Mouse (Mus musculus) stomach, postnatal 0 days (tissue): ENCODE measurements at regions not wholly inside any gene's neighbourhood (a gene's known extent, or its start where the extent isn't known, plus 50 kb on each side); places are given as distances from the start of the nearest gene placed in this dataset.
A peak's percentile ranks its signal among the peaks of the same experiment; 100 is the strongest.

Source experiments
- ATAC-seq: fragments of 200-750 bp; cut with Nextera tagmentation; 2 replicates; pipeline ENCODE4 v1.8.0; 2017; ENCODE audit not compliant: low FRiP score, low TSS enrichment
- DNase-seq: peaks from one replicate; pipeline ENCODE4 v3.0.0-alpha.2; 2016; ENCODE audit warnings: low spot score
- H3K27ac ChIP-seq: fragments of 300-500 bp; sonication (generic); replicated peaks from 2 replicates; pipeline ENCODE4 v1.5.1; 2014; ENCODE audit warnings: mild to moderate bottlenecking, control low read depth
- H3K27me3 ChIP-seq: fragments of 300-500 bp; sonication (generic); 2 replicates; pipeline ENCODE4 v1.6.1; 2014; ENCODE audit warnings: low read length; ENCODE audit not compliant: control insufficient read depth, insufficient read depth
- H3K36me3 ChIP-seq: fragments of 300-500 bp; sonication (generic); 2 replicates; pipeline ENCODE4 v1.6.1; 2014; ENCODE audit warnings: low read length, mixed read lengths; ENCODE audit not compliant: control insufficient read depth, insufficient read depth
- H3K4me1 ChIP-seq: fragments of 300-500 bp; sonication (generic); replicated peaks from 2 replicates; pipeline ENCODE4 v1.6.1; 2014; ENCODE audit warnings: antibody characterized with exemption; ENCODE audit not compliant: control insufficient read depth, insufficient read depth
- H3K4me2 ChIP-seq: fragments of 300-500 bp; sonication (generic); replicated peaks from 2 replicates; pipeline ENCODE4 v1.6.1; 2014; ENCODE audit warnings: low read depth, mild to moderate bottlenecking, control low read depth, moderate library complexity
- H3K4me3 ChIP-seq: fragments of 300-500 bp; sonication (generic); 2 replicates; pipeline ENCODE4 v1.5.1; 2014; ENCODE audit warnings: low read depth, low read length, control low read depth
- H3K9ac ChIP-seq: fragments of 300-500 bp; sonication (generic); 2 replicates; pipeline ENCODE4 v1.6.1; 2014; ENCODE audit warnings: mild to moderate bottlenecking, low read length, control low read depth, mixed read lengths
- H3K9me3 ChIP-seq: fragments of 300-500 bp; sonication (generic); 2 replicates; pipeline ENCODE4 v1.6.1; 2016; ENCODE audit warnings: low read length; ENCODE audit not compliant: control insufficient read depth
- CTCF ChIP-seq: IDR thresholded peaks from 2 replicates; pipeline ENCODE4 v1.5.1; 2016; ENCODE audit warnings: antibody characterized with exemption, low read depth, mild to moderate bottlenecking, moderate library complexity
- EP300 ChIP-seq: optimal IDR thresholded peaks from 2 replicates; pipeline ENCODE3; 2016; ENCODE audit warnings: antibody characterized with exemption
- WGBS: fragments of 180-500 bp; shearing (Covaris S2); extraction: QIAGEN DNeasy Blood & Tissue Kit; methylation state at CpG from one replicate; pipeline ENCODE4 v1.1.7; 2014; 5-methylcytosine and 5-hydroxymethylcytosine counted together

- DNase-seq (no peak), ATAC-seq (no peak)
- Histone ChIP-seq H3K27me3 (no peaks in the 10 kb centered on the region), H3K9me3 (no peaks in the 10 kb centered on the region), H3K4me2 (no peak overlapping the region), H3K4me1 (no peaks in the 10 kb centered on the region), H3K9ac (no peak overlapping the region), H3K36me3 (no peaks in the 10 kb centered on the region), H3K4me3 (no peak overlapping the region), H3K27ac (no peak overlapping the region)
- 52% methylated on average over 10 of the region's 10 CpGs for WGBS
- TF ChIP-seq EP300 (no peak), CTCF (no peak)
Measured at GRCm38 (mm10) chr11:71440392-71440791, 209.9 kb upstream of the Nlrp1b start.

- DNase-seq = no peak
Measured at GRCm38 (mm10) chr11:71444056-71444455, 213.5 kb upstream of the Nlrp1b start.

GRCm38 (mm10) chr11:71446641-71447040 lies 216.1 kb upstream of the Nlrp1b start:
- Histone ChIP-seq H3K36me3 (no peaks in the 10 kb centered on the region), H3K9me3 (no peaks in the 10 kb centered on the region), H3K4me3 (no peak overlapping the region), H3K9ac (no peak overlapping the region), H3K4me1 (no peaks in the 10 kb centered on the region), H3K4me2 (no peak overlapping the region), H3K27me3 (no peaks in the 10 kb centered on the region), H3K27ac (no peak overlapping the region)
- no peak for TF ChIP-seq CTCF
- no peak for TF ChIP-seq EP300
- 68% methylated on average over 5 of the region's 5 CpGs for WGBS
- no peak for ATAC-seq
- DNase-seq = no peak

More at GRCm38 (mm10) chr11:71444056-71444455, 213.5 kb upstream of the Nlrp1b start:
- H3K9me3 ChIP-seq = no peaks in the 10 kb centered on the region
- no peak overlapping the region for H3K4me2 ChIP-seq
- 50% methylated on average over 6 of the region's 6 CpGs for WGBS
- H3K4me3 ChIP-seq = no peak overlapping the region
- no peaks in the 10 kb centered on the region for H3K4me1 ChIP-seq
- H3K36me3 ChIP-seq = no peaks in the 10 kb centered on the region
- no peak overlapping the region for H3K9ac ChIP-seq
- ATAC-seq = no peak
- H3K27me3 ChIP-seq = no peaks in the 10 kb centered on the region
- TF ChIP-seq EP300 (no peak), CTCF (no peak)
- no peak overlapping the region for H3K27ac ChIP-seq

DNA sequence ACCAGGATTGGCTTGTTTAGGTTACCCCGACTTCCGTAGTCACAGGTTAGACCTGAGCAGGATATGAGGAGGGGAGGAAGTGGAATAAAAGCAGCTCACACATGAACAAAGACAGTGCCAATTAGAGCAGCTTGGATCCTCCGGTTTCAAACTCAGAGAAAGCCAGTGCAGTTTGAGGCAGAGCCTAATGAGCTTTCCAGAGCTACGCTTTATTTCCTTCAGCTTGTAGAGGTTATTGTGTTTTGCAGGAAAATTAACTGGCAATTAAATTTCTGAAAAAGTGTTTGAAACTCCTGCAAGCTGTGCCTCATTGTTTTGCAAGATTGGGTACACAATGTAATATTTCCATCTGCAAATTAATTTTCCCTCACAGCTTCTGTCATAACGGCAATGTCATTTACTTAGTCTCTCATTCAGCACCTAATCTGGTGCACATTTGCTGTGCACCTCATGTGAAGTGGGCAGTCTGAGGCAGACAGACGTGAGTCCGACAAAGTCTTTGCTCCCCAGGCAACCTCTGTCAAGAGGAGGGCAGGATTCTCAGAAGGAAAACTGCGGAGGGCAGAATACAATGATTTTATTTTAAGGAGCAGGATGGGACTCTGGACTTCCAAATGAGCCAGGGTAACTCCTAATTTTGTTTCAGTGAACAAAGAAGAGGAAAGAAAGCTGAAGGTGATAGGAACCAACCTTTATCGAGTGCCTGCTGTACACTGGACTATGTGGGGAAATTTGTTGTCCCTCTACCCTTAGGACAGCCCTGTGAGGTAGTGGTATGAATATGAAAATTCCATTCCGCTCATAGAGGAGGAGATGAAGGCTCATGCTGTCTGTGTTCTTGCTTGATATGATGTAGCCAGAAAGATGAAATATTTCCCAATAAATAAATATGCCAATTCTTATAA lies 217.6 kb upstream of the Nlrp1b start:
- no peak for ATAC-seq
- no peak overlapping the region for H3K4me3 ChIP-seq
- H3K9me3 ChIP-seq = no peaks in the 10 kb centered on the region
- H3K4me1 ChIP-seq = no peaks in the 10 kb centered on the region
- no peak overlapping the region for H3K9ac ChIP-seq
- H3K36me3 ChIP-seq = no peaks in the 10 kb centered on the region
- WGBS = 77% methylated on average over 10 of the region's 10 CpGs
- no peak for DNase-seq
- TF ChIP-seq CTCF (no peak), EP300 (no peak)
- H3K27ac ChIP-seq = no peak overlapping the region
- H3K27me3 ChIP-seq = no peaks in the 10 kb centered on the region
- no peak overlapping the region for H3K4me2 ChIP-seq

DNA sequence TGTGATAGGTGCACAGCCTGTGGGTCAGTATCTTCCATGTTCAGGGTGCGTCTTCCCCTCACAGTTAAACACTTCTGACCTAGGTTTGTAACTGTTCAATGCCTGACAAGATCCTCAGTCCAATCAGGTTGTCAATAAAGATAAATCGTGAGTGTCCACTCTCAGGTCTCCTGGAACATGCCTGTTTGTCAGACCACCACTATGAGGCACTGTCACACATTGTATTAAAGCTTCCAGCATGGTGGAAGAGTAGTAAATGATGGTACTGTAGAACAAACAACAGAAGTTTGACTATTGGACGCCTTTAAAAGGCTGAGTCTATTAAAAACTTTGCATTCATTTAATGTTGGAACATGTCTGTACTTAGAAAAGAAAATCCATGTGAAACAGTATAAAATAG lies 249.6 kb upstream of the Nlrp1b start:
- H3K36me3 ChIP-seq = no peaks in the 10 kb centered on the region
- WGBS = 73% methylated on average over 3 of the region's 3 CpGs
- no peaks in the 10 kb centered on the region for H3K9me3 ChIP-seq
- H3K4me3 ChIP-seq = no peak overlapping the region
- H3K4me1 ChIP-seq = no peaks in the 10 kb centered on the region
- H3K27me3 ChIP-seq = no peaks in the 10 kb centered on the region
- H3K27ac ChIP-seq = no peak overlapping the region
- no peak for ATAC-seq
- DNase-seq = no peak
- TF ChIP-seq CTCF (peak; percentile 31; the same call in 1 of the 2 replicates), EP300 (no peak)
- no peak overlapping the region for H3K9ac ChIP-seq
- H3K4me2 ChIP-seq = no peak overlapping the region

DNA sequence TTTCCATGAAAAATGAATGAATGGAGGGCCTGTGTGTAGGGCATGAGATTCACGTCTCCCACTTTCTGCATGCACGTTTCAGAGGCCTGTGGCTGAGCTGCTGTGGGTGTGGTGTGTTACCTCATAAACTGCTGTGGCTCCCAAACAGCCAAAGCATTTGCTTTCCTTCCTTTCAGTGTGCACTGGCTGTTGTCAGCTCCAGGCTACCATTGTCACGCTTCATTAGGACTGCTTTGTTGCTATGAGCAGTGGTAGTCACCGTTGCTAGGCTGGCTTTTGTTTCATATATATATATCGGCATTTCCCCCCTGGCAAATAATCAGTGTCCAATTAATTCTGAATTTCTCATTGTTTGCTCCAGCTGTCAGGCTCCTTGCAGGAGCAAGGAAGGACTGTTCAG lies 251.9 kb upstream of the Wscd1 start:
- TF ChIP-seq CTCF (no peak), EP300 (no peak)
- DNase-seq = no peak
- Histone ChIP-seq H3K36me3 (no peaks in the 10 kb centered on the region), H3K4me2 (no peak overlapping the region), H3K27me3 (no peaks in the 10 kb centered on the region), H3K9ac (no peak overlapping the region), H3K4me3 (no peak overlapping the region), H3K4me1 (no peaks in the 10 kb centered on the region), H3K27ac (no peak overlapping the region), H3K9me3 (no peaks in the 10 kb centered on the region)
- WGBS = 61% methylated on average over 5 of the region's 5 CpGs
- ATAC-seq = no peak
